Mouse (Mus musculus) layer of hippocampus, adult 9-11 months (tissue): ENCODE measurements at regions not wholly inside any gene's neighbourhood (a gene's known extent, or its start where the extent isn't known, plus 50 kb on each side); places are given as distances from the start of the nearest gene placed in this dataset.

Experiments used
- DNase-seq: peaks from one replicate; pipeline ENCODE4 v3.0.0; 2022

GRCm38 (mm10) chr1:101272365-101272764 lies 1499.8 kb downstream of the Cntnap5b start:
- peak; percentile 45 for DNase-seq

GRCm38 (mm10) chr1:101273633-101274032 lies 1501.1 kb downstream of the Cntnap5b start:
- DNase-seq, result no peak

GRCm38 (mm10) chr1:101285416-101285815 lies 1512.9 kb downstream of the Cntnap5b start:
- DNase-seq, result no peak
